ENCODE assay signal across 9 mouse cellular contexts in genomic region chr15:79093083-79093839, GRCm38 (mm10). TPM values are rescaled to one million over a fixed set of nuclear protein-coding genes. Genes with fewer than 3 reads are reported as not detected.
DNase-seq lines count a peak whose midpoint lies in the region; ATAC-seq and TF ChIP-seq lines count a peak whose summit lies in the region.
"Had no signal": no experiment of that assay in that cellular context is flagged by ENCODE, and none has a peak within 500 bp of the region (broad histone marks: within the 10 kb centered on the region; RNA-seq: fewer than 3 reads in every experiment).

No protein-coding gene starts in this region.

- H3K4me1 ChIP-seq in forebrain, postnatal 0 days (ENCODE audit: insufficient read depth): no peaks in the 10 kb centered on the region
- H3K4me1 ChIP-seq in forebrain, embryonic 12.5 days: no peaks in the 10 kb centered on the region
- H3K4me1 ChIP-seq in limb, embryonic 15.5 days: peaks cover 18% of the 10 kb centered on the region
- peaks cover 11% of the 10 kb centered on the region; the same call in 1 of the 2 replicates for H3K4me1 ChIP-seq in limb, embryonic 10.5 days
- H3K4me1 ChIP-seq in embryonic facial prominence, embryonic 15.5 days: peaks cover 20% of the 10 kb centered on the region
- peaks cover 3% of the 10 kb centered on the region for H3K4me1 ChIP-seq in small intestine, adult 2 months (ENCODE audit: control insufficient read depth, insufficient read depth, insufficient read length, low read length)

- no peak overlapping the region for H3K4me2 ChIP-seq in forebrain, postnatal 0 days (ENCODE audit: low read depth)
- H3K4me2 ChIP-seq in forebrain, embryonic 12.5 days: no peak overlapping the region
- H3K4me2 ChIP-seq in limb, embryonic 15.5 days: no peak overlapping the region
- H3K4me2 ChIP-seq in embryonic facial prominence, embryonic 15.5 days (replicated peaks): no peak overlapping the region
- H3K4me2 ChIP-seq: liver, embryonic 15.5 days had no signal

- no peak overlapping the region for H3K4me3 ChIP-seq in forebrain, postnatal 0 days (ENCODE audit: low read depth, low read length)
- H3K4me3 ChIP-seq in forebrain, embryonic 12.5 days (replicated peaks): no peak overlapping the region
- H3K4me3 ChIP-seq in limb, embryonic 15.5 days: no peak overlapping the region
- no peak overlapping the region for H3K4me3 ChIP-seq in limb, embryonic 10.5 days
- no peak overlapping the region for H3K4me3 ChIP-seq in embryonic facial prominence, embryonic 15.5 days (replicated peaks)
- H3K4me3 ChIP-seq in small intestine, adult 2 months (ENCODE audit: low read depth, low read length): no peak overlapping the region
- H3K4me3 ChIP-seq: liver, embryonic 15.5 days had no signal

- H3K9me3 ChIP-seq in forebrain, postnatal 0 days (ENCODE audit: low read length): no peaks in the 10 kb centered on the region
- no peaks in the 10 kb centered on the region for H3K9me3 ChIP-seq in forebrain, embryonic 12.5 days
- no peaks in the 10 kb centered on the region for H3K9me3 ChIP-seq in limb, embryonic 15.5 days
- H3K9me3 ChIP-seq in limb, embryonic 10.5 days (replicated peaks): no peaks in the 10 kb centered on the region
- H3K9me3 ChIP-seq in embryonic facial prominence, embryonic 15.5 days (replicated peaks): no peaks in the 10 kb centered on the region
- H3K9me3 ChIP-seq: liver, embryonic 15.5 days had no signal

- peak; percentile 63 for TF ChIP-seq CTCF in forebrain, postnatal 0 days (IDR thresholded peaks at IDR 0.05; ENCODE audit: low read depth)
- peak; percentile 31; the same call in 1 of the 2 replicates for TF ChIP-seq CTCF in small intestine, adult 2 months (IDR thresholded peaks at IDR 0.05; ENCODE audit: extremely low read depth, insufficient read length, insufficient replicate concordance, low read depth, low read length)

- no peak overlapping the region for H3K9ac ChIP-seq in forebrain, postnatal 0 days
- no peak overlapping the region for H3K9ac ChIP-seq in forebrain, embryonic 12.5 days
- H3K9ac ChIP-seq in limb, embryonic 15.5 days: no peak overlapping the region
- H3K9ac ChIP-seq in embryonic facial prominence, embryonic 15.5 days: no peak overlapping the region
- H3K9ac ChIP-seq: liver, embryonic 15.5 days had no signal

- ATAC-seq in forebrain, postnatal 0 days: 0 out of 2 replicates have a peak, but pooled peaks have one; percentile 47
- ATAC-seq in forebrain, embryonic 12.5 days (ENCODE audit: low FRiP score): no peak
- ATAC-seq in limb, embryonic 15.5 days (ENCODE audit: insufficient number of reproducible peaks, low FRiP score, low TSS enrichment, low read depth): no peak
- ATAC-seq in embryonic facial prominence, embryonic 15.5 days (ENCODE audit: insufficient number of reproducible peaks, low FRiP score, low TSS enrichment, low read depth): no peak
- ATAC-seq in megakaryocyte-erythroid progenitor cell, adult 5-6 weeks (replicated peaks; ENCODE audit: low FRiP score, low TSS enrichment, poor library complexity, severe bottlenecking): no peak

- TF ChIP-seq POLR2A in small intestine, adult 2 months (IDR thresholded peaks at IDR 0.05; ENCODE audit: low read depth, low read length): no peak

- DNase-seq in forebrain, postnatal 0 days: peak; percentile 25
- DNase-seq in limb, embryonic 10.5 days (ENCODE audit: low spot score): no peak
- no peak for DNase-seq in right cerebral cortex, postnatal 4 days

- H3K36me3 ChIP-seq in forebrain, postnatal 0 days (ENCODE audit: insufficient read depth): peaks cover 70% of the 10 kb centered on the region
- H3K36me3 ChIP-seq in forebrain, embryonic 12.5 days (replicated peaks): peaks cover 76% of the 10 kb centered on the region
- H3K36me3 ChIP-seq in limb, embryonic 15.5 days: peaks cover 78% of the 10 kb centered on the region
- peaks cover 82% of the 10 kb centered on the region for H3K36me3 ChIP-seq in limb, embryonic 10.5 days
- H3K36me3 ChIP-seq in embryonic facial prominence, embryonic 15.5 days: peaks cover 64% of the 10 kb centered on the region
- peaks cover 57% of the 10 kb centered on the region for H3K36me3 ChIP-seq in small intestine, adult 2 months (ENCODE audit: control insufficient read depth, insufficient read depth, low read length)

- no peaks in the 10 kb centered on the region for H3K27me3 ChIP-seq in forebrain, postnatal 0 days (ENCODE audit: insufficient read depth, low read length)
- no peaks in the 10 kb centered on the region for H3K27me3 ChIP-seq in forebrain, embryonic 12.5 days
- no peaks in the 10 kb centered on the region for H3K27me3 ChIP-seq in limb, embryonic 15.5 days
- H3K27me3 ChIP-seq in limb, embryonic 10.5 days (ENCODE audit: low read depth, poor library complexity, severe bottlenecking): no peaks in the 10 kb centered on the region
- H3K27me3 ChIP-seq in embryonic facial prominence, embryonic 15.5 days: no peaks in the 10 kb centered on the region
- H3K27me3 ChIP-seq in small intestine, adult 2 months (ENCODE audit: control insufficient read depth, insufficient read depth, low read length): no peaks in the 10 kb centered on the region
- H3K27me3 ChIP-seq: liver, embryonic 15.5 days had no signal

- H3K27ac ChIP-seq in forebrain, postnatal 0 days (ENCODE audit: low read depth, low read length): no peak overlapping the region
- no peak overlapping the region for H3K27ac ChIP-seq in forebrain, embryonic 12.5 days
- 0 out of 2 replicates have a peak overlapping the region, but pooled peaks have one; percentile 2 for H3K27ac ChIP-seq in limb, embryonic 15.5 days
- H3K27ac ChIP-seq in limb, embryonic 10.5 days: no peak overlapping the region
- H3K27ac ChIP-seq in embryonic facial prominence, embryonic 15.5 days (replicated peaks): 0 out of 2 replicates have a peak overlapping the region, but pooled peaks have one; percentile 24
- peak overlapping the region; percentile 20; the same call in 1 of the 2 replicates for H3K27ac ChIP-seq in small intestine, adult 2 months (ENCODE audit: insufficient read depth, low read depth, low read length)
- H3K27ac ChIP-seq: liver, embryonic 15.5 days had no signal

- 73% methylated on average over 7 of the region's 7 CpGs for WGBS in forebrain, postnatal 0 days
- 82% methylated on average over 7 of the region's 7 CpGs for WGBS in forebrain, embryonic 12.5 days
- 63% methylated on average over 7 of the region's 7 CpGs for WGBS in limb, embryonic 15.5 days
- 82% methylated on average over 7 of the region's 7 CpGs for WGBS in limb, embryonic 10.5 days
- WGBS in embryonic facial prominence, embryonic 15.5 days: 51% methylated on average over 7 of the region's 7 CpGs
- 67% methylated on average over 7 of the region's 7 CpGs for WGBS in small intestine, adult 2 months

RNA-seq across cellular contexts. Expression of gene Micall1, which starts 15.4 kb away (rescaled TPM):
- 23.8 and 29.1 TPM in 2 replicates for total RNA-seq in forebrain, postnatal 0 days (2014; rRNA removed)
- 7.2 and 8.0 TPM in 2 replicates for polyA plus RNA-seq in forebrain, postnatal 0 days (2015; fragmentation: Nextera tagmentation; extraction: Ambion mirVana)
- 8.4 and 9.5 TPM in 2 replicates for polyA plus RNA-seq in forebrain, embryonic 12.5 days (2016; fragmentation: Nextera tagmentation; extraction: Ambion mirVana)
- polyA plus RNA-seq in limb, embryonic 15.5 days (2015; fragmentation: Nextera tagmentation; extraction: Ambion mirVana): 15.1 and 16.3 TPM in 2 replicates
- polyA plus RNA-seq in limb, embryonic 10.5 days (2016; fragmentation: Nextera tagmentation; extraction: Ambion mirVana): 6.8 and 9.7 TPM in 2 replicates
- polyA plus RNA-seq in embryonic facial prominence, embryonic 15.5 days (2015; fragmentation: Nextera tagmentation; extraction: Ambion mirVana): 16.8 and 17.3 TPM in 2 replicates
- polyA plus RNA-seq in small intestine, adult 2 months (2012; rRNA removed): 18.8 and 23.8 TPM in 2 replicates
- total RNA-seq in megakaryocyte-erythroid progenitor cell, adult 5-6 weeks (2014; fragmentation: Nextera tagmentation): 1.5 and 6.4 TPM in 2 replicates
- total RNA-seq in megakaryocyte-erythroid progenitor cell, adult 5-6 weeks (2017): 0.57 and 2.5 TPM in 2 replicates

RNA-seq across cellular contexts. Expression of gene Eif3l, which starts 18.3 kb away (rescaled TPM):
- total RNA-seq in forebrain, postnatal 0 days (2014; rRNA removed): 213 and 218 TPM in 2 replicates
- 179 and 191 TPM in 2 replicates for polyA plus RNA-seq in forebrain, postnatal 0 days (2015; fragmentation: Nextera tagmentation; extraction: Ambion mirVana)
- polyA plus RNA-seq in forebrain, embryonic 12.5 days (2016; fragmentation: Nextera tagmentation; extraction: Ambion mirVana): 209 and 216 TPM in 2 replicates
- polyA plus RNA-seq in limb, embryonic 15.5 days (2015; fragmentation: Nextera tagmentation; extraction: Ambion mirVana): 203 and 206 TPM in 2 replicates
- polyA plus RNA-seq in limb, embryonic 10.5 days (2016; fragmentation: Nextera tagmentation; extraction: Ambion mirVana): 278 and 295 TPM in 2 replicates
- 197 and 205 TPM in 2 replicates for polyA plus RNA-seq in embryonic facial prominence, embryonic 15.5 days (2015; fragmentation: Nextera tagmentation; extraction: Ambion mirVana)
- 52.5 and 88.3 TPM in 2 replicates for polyA plus RNA-seq in small intestine, adult 2 months (2012; rRNA removed)
- 218 and 242 TPM in 2 replicates for total RNA-seq in megakaryocyte-erythroid progenitor cell, adult 5-6 weeks (2014; fragmentation: Nextera tagmentation)
- 216 and 264 TPM in 2 replicates for total RNA-seq in megakaryocyte-erythroid progenitor cell, adult 5-6 weeks (2017)

RNA-seq across cellular contexts. Expression of gene Ankrd54, which starts 30.6 kb away (rescaled TPM):
- 43.3 and 50.5 TPM in 2 replicates for total RNA-seq in forebrain, postnatal 0 days (2014; rRNA removed)
- polyA plus RNA-seq in forebrain, postnatal 0 days (2015; fragmentation: Nextera tagmentation; extraction: Ambion mirVana): 41.2 and 45.8 TPM in 2 replicates
- polyA plus RNA-seq in forebrain, embryonic 12.5 days (2016; fragmentation: Nextera tagmentation; extraction: Ambion mirVana): 59.5 and 60.0 TPM in 2 replicates
- polyA plus RNA-seq in limb, embryonic 15.5 days (2015; fragmentation: Nextera tagmentation; extraction: Ambion mirVana): 43.9 and 46.6 TPM in 2 replicates
- 73.8 and 77.9 TPM in 2 replicates for polyA plus RNA-seq in limb, embryonic 10.5 days (2016; fragmentation: Nextera tagmentation; extraction: Ambion mirVana)
- polyA plus RNA-seq in embryonic facial prominence, embryonic 15.5 days (2015; fragmentation: Nextera tagmentation; extraction: Ambion mirVana): 58.7 and 71.7 TPM in 2 replicates
- 70.4 and 92.7 TPM in 2 replicates for polyA plus RNA-seq in small intestine, adult 2 months (2012; rRNA removed)
- 24.4 and 44.2 TPM in 2 replicates for total RNA-seq in megakaryocyte-erythroid progenitor cell, adult 5-6 weeks (2014; fragmentation: Nextera tagmentation)
- 15.0 and 15.2 TPM in 2 replicates for total RNA-seq in megakaryocyte-erythroid progenitor cell, adult 5-6 weeks (2017)

RNA-seq across cellular contexts. Expression of gene Polr2f, which starts 47.5 kb away (rescaled TPM):
- 48.6 and 111 TPM in 2 replicates for total RNA-seq in forebrain, postnatal 0 days (2014; rRNA removed)
- polyA plus RNA-seq in forebrain, postnatal 0 days (2015; fragmentation: Nextera tagmentation; extraction: Ambion mirVana): 362 and 414 TPM in 2 replicates
- 368 and 375 TPM in 2 replicates for polyA plus RNA-seq in forebrain, embryonic 12.5 days (2016; fragmentation: Nextera tagmentation; extraction: Ambion mirVana)
- polyA plus RNA-seq in limb, embryonic 15.5 days (2015; fragmentation: Nextera tagmentation; extraction: Ambion mirVana): 295 and 310 TPM in 2 replicates
- 351 and 426 TPM in 2 replicates for polyA plus RNA-seq in limb, embryonic 10.5 days (2016; fragmentation: Nextera tagmentation; extraction: Ambion mirVana)
- polyA plus RNA-seq in embryonic facial prominence, embryonic 15.5 days (2015; fragmentation: Nextera tagmentation; extraction: Ambion mirVana): 304 and 333 TPM in 2 replicates
- 18.3 and 32.2 TPM in 2 replicates for polyA plus RNA-seq in small intestine, adult 2 months (2012; rRNA removed)
- 177 and 201 TPM in 2 replicates for total RNA-seq in megakaryocyte-erythroid progenitor cell, adult 5-6 weeks (2014; fragmentation: Nextera tagmentation)
- total RNA-seq in megakaryocyte-erythroid progenitor cell, adult 5-6 weeks (2017): 96.2 and 109 TPM in 2 replicates

RNA-seq across cellular contexts. Expression of gene 1700088E04Rik, which starts 47.8 kb away (rescaled TPM):
- 11.8 and 15.2 TPM in 2 replicates for total RNA-seq in forebrain, postnatal 0 days (2014; rRNA removed)
- 19.3 and 23.7 TPM in 2 replicates for polyA plus RNA-seq in forebrain, postnatal 0 days (2015; fragmentation: Nextera tagmentation; extraction: Ambion mirVana)
- 9.2 and 12.2 TPM in 2 replicates for polyA plus RNA-seq in forebrain, embryonic 12.5 days (2016; fragmentation: Nextera tagmentation; extraction: Ambion mirVana)
- 6.3 and 8.5 TPM in 2 replicates for polyA plus RNA-seq in limb, embryonic 15.5 days (2015; fragmentation: Nextera tagmentation; extraction: Ambion mirVana)
- 5.2 and 5.7 TPM in 2 replicates for polyA plus RNA-seq in limb, embryonic 10.5 days (2016; fragmentation: Nextera tagmentation; extraction: Ambion mirVana)
- polyA plus RNA-seq in embryonic facial prominence, embryonic 15.5 days (2015; fragmentation: Nextera tagmentation; extraction: Ambion mirVana): 17.2 and 25.2 TPM in 2 replicates
- 0.56 and 1.2 TPM in 2 replicates for polyA plus RNA-seq in small intestine, adult 2 months (2012; rRNA removed)
- total RNA-seq in megakaryocyte-erythroid progenitor cell, adult 5-6 weeks (2014; fragmentation: Nextera tagmentation): not detected in 2 replicates
- not detected in 2 replicates for total RNA-seq in megakaryocyte-erythroid progenitor cell, adult 5-6 weeks (2017)

Comparison
In these comparisons a context has a peak if more than half of its experiments do, and no peak if none do; other contexts are left out.
1. H3K27ac ChIP-seq: peak in limb, embryonic 15.5 days (single experiment), embryonic facial prominence, embryonic 15.5 days (single experiment) and small intestine, adult 2 months (single experiment); none in forebrain, postnatal 0 days (single experiment), forebrain, embryonic 12.5 days (single experiment) and limb, embryonic 10.5 days (single experiment).